9 mouse cellular contexts compared by ENCODE assay signal in genomic region chr3:122647195-122647837, GRCm38 (mm10). TPM values are rescaled to one million over a fixed set of nuclear protein-coding genes. Genes with fewer than 3 reads are reported as not detected.
DNase-seq lines count a peak whose midpoint lies in the region; ATAC-seq lines count a peak whose summit lies in the region.
"Had no signal": no experiment of that assay in that cellular context is flagged by ENCODE, and none has a peak within 500 bp of the region (broad histone marks: within the 10 kb centered on the region; RNA-seq: fewer than 3 reads in every experiment).

No protein-coding gene starts in this region.

- 58% methylated on average over 13 of the region's 13 CpGs for WGBS in heart, embryonic 14.5 days
- 32% methylated on average over 13 of the region's 13 CpGs for WGBS in embryonic facial prominence, embryonic 15.5 days

- 0 out of 4 replicates have a peak, but pooled peaks cover 0 to 2% of the 10 kb centered on the region in 2 experiments for H3K4me1 ChIP-seq in heart, embryonic 14.5 days (ENCODE audit: control insufficient read depth in 2 of 2, insufficient read depth in 2 of 2, low read length in 2 of 2)
- no peaks in the 10 kb centered on the region for H3K4me1 ChIP-seq in embryonic facial prominence, embryonic 15.5 days
- H3K4me1 ChIP-seq: liver, embryonic 13.5 days had no signal

- no peaks in the 10 kb centered on the region for H3K36me3 ChIP-seq in heart, embryonic 14.5 days (ENCODE audit: control insufficient read depth, insufficient read depth, low read length)
- no peaks in the 10 kb centered on the region for H3K36me3 ChIP-seq in embryonic facial prominence, embryonic 15.5 days
- H3K36me3 ChIP-seq: liver, embryonic 13.5 days had no signal

- intact Hi-C loops in heart, postnatal 14 days (cut with DNase I), result no loop called here

- H3K4me2 ChIP-seq in heart, embryonic 14.5 days (ENCODE audit: low read length), result peak overlapping the region; percentile 16; the same call in 1 of the 2 replicates
- H3K4me2 ChIP-seq in embryonic facial prominence, embryonic 15.5 days (replicated peaks), result peak overlapping the region; percentile 17; the same call in 1 of the 2 replicates
- H3K4me2 ChIP-seq: liver, embryonic 13.5 days had no signal

- H3K27me3 ChIP-seq in heart, embryonic 14.5 days (ENCODE audit: control insufficient read depth, insufficient read depth, low read length), result no peaks in the 10 kb centered on the region
- H3K27me3 ChIP-seq in embryonic facial prominence, embryonic 15.5 days, result no peaks in the 10 kb centered on the region
- H3K27me3 ChIP-seq: liver, embryonic 13.5 days had no signal

- H3K9me3 ChIP-seq in heart, embryonic 14.5 days (ENCODE audit: control insufficient read depth, low read length), result no peaks in the 10 kb centered on the region
- H3K9me3 ChIP-seq in embryonic facial prominence, embryonic 15.5 days (replicated peaks), result no peaks in the 10 kb centered on the region
- H3K9me3 ChIP-seq: liver, embryonic 13.5 days had no signal

- ATAC-seq in heart, embryonic 14.5 days (ENCODE audit: insufficient number of reproducible peaks, insufficient read depth, low FRiP score, low read depth), result no peak
- ATAC-seq in embryonic facial prominence, embryonic 15.5 days (ENCODE audit: insufficient number of reproducible peaks, low FRiP score, low TSS enrichment, low read depth), result no peak; the same call in 1 of the 2 replicates
- ATAC-seq in megakaryocyte progenitor cell, adult 5-6 weeks (replicated peaks; ENCODE audit: poor library complexity), result peak; percentile 48

- no peak overlapping the region; a peak in 1 of 4 replicates for H3K27ac ChIP-seq in heart, embryonic 14.5 days (replicated peaks in 1 of 2; ENCODE audit: control insufficient read depth in 1 of 2, insufficient read depth in 1 of 2, low read depth in 2 of 2, low read length in 2 of 2)
- H3K27ac ChIP-seq in embryonic facial prominence, embryonic 15.5 days (replicated peaks), result no peak overlapping the region
- H3K27ac ChIP-seq: liver, embryonic 13.5 days had no signal

- no peak for DNase-seq in heart, postnatal 14 days
- peak; percentile 81 for DNase-seq in kidney, adult 9 months
- DNase-seq in right cerebral cortex, postnatal 14 days, result no peak
- no peak for DNase-seq in cerebellum, adult 11-12 months
- no peak for DNase-seq in embryo, embryonic 9.5 days (ENCODE audit: extremely low spot score)
- DNase-seq: liver, embryonic 13.5 days had no signal

- no peak overlapping the region for H3K4me3 ChIP-seq in heart, embryonic 14.5 days (ENCODE audit: control insufficient read depth in 1 of 2, insufficient read depth in 1 of 2, low read depth in 1 of 2, low read length in 2 of 2)
- H3K4me3 ChIP-seq in embryonic facial prominence, embryonic 15.5 days (replicated peaks), result no peak overlapping the region
- H3K4me3 ChIP-seq: liver, embryonic 13.5 days had no signal

- H3K9ac ChIP-seq in heart, embryonic 14.5 days (ENCODE audit: low read length), result no peak overlapping the region; the same call in 1 of the 2 replicates
- no peak overlapping the region for H3K9ac ChIP-seq in embryonic facial prominence, embryonic 15.5 days
- H3K9ac ChIP-seq: liver, embryonic 13.5 days had no signal

RNA-seq across cellular contexts. Expression of gene Fnbp1l, which starts 27.8 kb away (rescaled TPM):
- polyA plus RNA-seq in heart, embryonic 14.5 days (2014; fragmentation: Nextera tagmentation; extraction: Ambion mirVana), result 24.5 and 29.5 TPM in 2 replicates
- total RNA-seq in heart, postnatal 14 days (2021), result 10 to 100 TPM; 28.6 to 32.8 TPM
- polyA plus RNA-seq in embryonic facial prominence, embryonic 15.5 days (2015; fragmentation: Nextera tagmentation; extraction: Ambion mirVana), result 37.3 and 41.1 TPM in 2 replicates
- 9.0 and 13.4 TPM in 2 replicates for total RNA-seq in megakaryocyte progenitor cell, adult 5-6 weeks (2015)
- 11.0 and 12.7 TPM in 2 replicates for total RNA-seq in megakaryocyte progenitor cell, adult 5-6 weeks (2017)
